Mouse (Mus musculus): Measurements from ENCODE around the gene Snx30.

Gene Snx30

DNA sequence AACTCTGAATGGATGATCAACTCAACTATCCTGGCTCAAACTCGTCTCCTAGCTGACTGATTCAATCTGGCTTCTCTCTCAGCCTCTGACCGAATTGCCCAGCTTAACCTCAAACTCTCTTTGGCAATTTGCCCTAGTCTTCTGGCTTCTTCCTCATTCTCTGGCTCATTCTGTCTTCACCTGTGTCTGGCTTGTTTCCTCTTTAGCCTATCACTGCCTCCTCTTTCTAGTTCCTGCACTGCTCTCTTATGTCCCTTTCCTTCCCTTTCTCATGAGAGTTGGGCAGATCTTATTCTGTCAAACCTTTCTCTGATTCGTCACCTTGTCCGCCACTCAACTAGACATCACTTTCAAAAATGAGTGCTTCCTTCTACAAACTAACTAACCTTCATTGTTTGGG is 16.5 kb downstream of the Snx30 start:
- peak; percentile 79 for DNase-seq (ENCODE audit: extremely low read depth, low read depth)

DNA sequence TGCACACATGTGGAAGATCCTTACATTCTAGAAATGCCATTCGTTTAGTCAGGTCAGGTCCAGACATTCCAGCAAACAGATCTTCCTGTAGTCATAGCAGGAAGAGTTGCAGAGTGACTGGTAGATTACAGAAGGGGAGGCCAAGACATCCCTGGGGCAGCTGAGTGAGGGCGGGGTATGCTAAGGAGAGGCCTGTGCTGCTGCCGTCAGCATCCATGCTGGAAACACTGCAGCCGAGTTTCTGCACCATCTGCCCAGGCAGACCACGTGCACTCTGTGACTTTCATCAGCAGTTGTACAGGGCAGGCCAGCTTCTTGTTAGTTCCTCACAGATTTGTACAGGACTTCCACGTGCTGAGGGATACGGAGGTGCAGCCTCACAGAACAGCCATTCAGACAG is 17.8 kb downstream of the Snx30 start:
- DNase-seq (ENCODE audit: extremely low read depth, low read depth): no peak

DNA sequence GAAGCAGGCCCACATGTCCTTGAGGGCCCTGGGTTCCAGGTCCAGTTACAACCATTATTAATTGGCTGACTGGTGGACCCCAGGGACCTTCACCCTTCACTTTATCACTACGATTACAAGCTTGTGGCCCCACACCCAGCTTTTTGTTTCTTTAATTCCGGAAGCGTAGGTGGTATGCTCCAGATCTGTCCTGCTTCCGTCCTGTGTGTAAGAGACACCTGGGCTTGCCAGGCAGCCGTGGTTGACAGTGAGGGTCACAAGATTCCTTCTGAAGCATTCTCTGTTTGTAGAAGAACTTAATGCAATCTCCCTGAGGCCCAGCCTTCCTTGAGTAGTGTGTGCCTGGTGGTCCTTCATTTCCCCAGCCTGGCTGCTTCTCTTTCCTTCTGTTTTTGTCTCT is 19.2 kb downstream of the Snx30 start:
- DNase-seq (ENCODE audit: extremely low read depth, low read depth): no peak

GRCm38 (mm10) chr4:59825634-59826033 is 20.0 kb downstream of the Snx30 start:
- no peak for DNase-seq (ENCODE audit: extremely low read depth, low read depth)

DNA sequence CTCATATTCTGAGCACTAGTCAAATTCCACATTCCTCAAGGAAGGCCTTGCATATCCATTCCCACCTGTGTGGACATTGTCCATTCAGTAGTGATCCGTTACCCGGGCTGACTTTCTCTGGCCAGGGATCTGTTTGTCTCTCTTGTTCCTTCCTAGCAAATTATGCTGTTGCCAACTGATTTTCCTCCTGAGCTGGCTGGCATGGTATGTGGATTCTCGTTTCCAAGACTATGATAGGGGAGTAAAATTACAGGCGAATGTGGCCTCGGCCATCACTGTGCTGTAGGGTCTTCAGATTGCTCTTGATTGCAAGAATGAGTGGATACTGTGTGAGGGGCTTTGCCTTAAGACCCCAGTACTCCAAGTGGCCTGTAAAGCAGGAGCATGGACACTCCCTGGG is 20.7 kb downstream of the Snx30 start:
- DNase-seq (ENCODE audit: extremely low read depth, low read depth): no peak

- DNase-seq (ENCODE audit: extremely low read depth, low read depth): no peak
These were observed 23.4 kb downstream of the Snx30 start for GRCm38 (mm10) chr4:59829072-59829471.

DNA sequence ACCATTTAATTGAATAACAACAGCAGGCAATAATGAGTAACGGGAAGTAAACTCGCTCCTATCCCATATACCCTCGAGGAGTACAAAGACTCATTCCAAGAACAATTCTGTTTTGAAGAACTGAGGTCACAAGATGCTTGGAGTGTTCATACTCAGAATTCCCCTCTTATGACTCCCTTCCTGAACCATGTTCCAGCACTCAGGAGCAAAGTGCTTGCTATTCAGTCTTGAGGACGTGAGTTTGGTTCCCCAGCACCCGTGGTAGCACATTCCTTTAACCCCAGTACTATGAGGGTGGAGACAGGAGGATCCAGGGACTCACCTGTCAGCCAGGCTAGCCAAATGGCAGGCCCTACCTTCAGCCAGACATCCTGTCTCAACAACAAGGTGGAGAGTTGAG is 25.4 kb downstream of the Snx30 start:
- DNase-seq (ENCODE audit: extremely low read depth, low read depth): no peak

- no peak for DNase-seq (ENCODE audit: extremely low read depth, low read depth)
These were observed 27.2 kb downstream of the Snx30 start for GRCm38 (mm10) chr4:59832810-59833209.

- no peak for DNase-seq (ENCODE audit: extremely low read depth, low read depth)
These were observed 32.0 kb downstream of the Snx30 start for GRCm38 (mm10) chr4:59837659-59838058.

- no peak for DNase-seq (ENCODE audit: extremely low read depth, low read depth)
These were observed 39.0 kb downstream of the Snx30 start for GRCm38 (mm10) chr4:59844460-59845244.

DNA sequence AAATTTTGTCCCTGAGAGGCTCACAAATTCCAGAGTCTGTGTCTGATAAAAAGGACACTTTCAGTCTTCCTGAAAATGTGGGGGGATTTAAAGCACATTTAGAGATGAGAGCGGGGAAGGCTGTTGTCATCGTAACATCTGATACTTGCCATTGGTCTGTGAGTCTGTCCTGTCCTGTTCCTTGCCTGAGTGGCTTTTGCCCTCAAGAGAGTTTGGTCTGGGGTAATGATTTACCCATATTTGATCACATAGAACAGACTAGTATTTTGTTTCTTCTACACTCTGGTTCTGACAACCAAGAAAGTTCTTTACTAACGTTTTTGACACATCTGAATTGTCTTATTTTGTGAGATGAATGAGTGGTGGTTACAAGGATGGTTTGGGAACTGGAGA is 39.6 kb downstream of the Snx30 start:
- DNase-seq (ENCODE audit: extremely low read depth, low read depth): no peak

DNA sequence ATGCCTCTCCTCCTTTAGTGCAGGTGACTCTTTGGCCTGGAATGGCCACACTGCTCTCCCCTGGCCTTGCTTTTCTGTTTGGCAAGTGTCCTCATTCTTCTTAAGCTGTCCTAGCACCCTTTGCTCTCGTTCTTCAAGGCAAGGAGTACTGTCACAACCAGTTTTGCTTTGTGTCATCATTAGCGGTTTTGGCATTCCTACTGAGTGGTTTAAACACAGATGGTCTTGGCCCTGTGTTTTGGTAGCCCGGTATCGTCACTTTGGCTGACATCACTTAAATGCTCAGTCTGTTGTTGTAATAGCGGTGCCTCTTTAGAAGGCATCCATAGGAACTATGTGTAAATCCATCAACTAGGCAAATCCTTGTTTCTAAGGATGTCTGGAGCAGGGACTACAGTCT is 41.8 kb downstream of the Snx30 start:
- no peak for DNase-seq (ENCODE audit: extremely low read depth, low read depth)

- DNase-seq (ENCODE audit: extremely low read depth, low read depth): peak; percentile 32
These were observed 44.5 kb downstream of the Snx30 start for GRCm38 (mm10) chr4:59850181-59850580.

DNA sequence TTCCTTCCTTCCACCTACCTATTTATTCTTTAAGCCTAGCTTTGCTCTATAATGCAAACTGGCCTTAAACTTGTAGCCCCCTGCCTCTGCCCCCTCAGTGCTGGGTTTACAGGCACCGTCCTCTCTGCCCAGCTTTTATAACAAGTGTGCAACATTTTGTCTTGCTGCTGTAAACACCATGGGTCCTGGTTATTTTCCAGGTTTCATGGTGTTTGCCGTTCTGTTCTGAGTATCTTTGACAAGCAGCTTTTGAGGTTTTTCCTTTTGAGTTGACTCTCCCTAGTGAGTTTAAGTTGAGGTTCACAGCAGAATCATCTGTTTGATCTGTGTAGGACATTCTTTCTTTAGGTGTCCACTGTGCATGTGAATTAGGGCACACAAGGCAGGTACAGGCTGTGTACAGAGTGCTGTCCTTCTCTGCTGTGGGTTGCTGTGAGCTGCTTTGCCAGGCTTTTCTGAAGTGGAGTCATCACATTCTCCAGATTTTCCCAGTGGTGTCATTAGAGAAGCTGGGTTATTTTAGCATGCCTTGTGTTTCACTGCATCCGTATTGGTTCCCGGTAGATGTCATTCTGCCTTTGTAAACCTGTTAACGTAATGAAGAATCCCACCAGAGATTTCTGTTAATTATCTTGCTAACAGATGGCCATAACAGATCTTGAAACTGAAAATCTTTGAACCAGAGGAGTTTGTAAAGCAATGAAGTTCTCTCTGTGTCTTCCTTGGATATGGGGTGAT is 45.4 kb downstream of the Snx30 start:
- DNase-seq (ENCODE audit: extremely low read depth, low read depth): no peak

GRCm38 (mm10) chr4:59853155-59853554 is 47.5 kb downstream of the Snx30 start:
- no peak for DNase-seq (ENCODE audit: extremely low read depth, low read depth)

GRCm38 (mm10) chr4:59859693-59860425 is 54.2 kb downstream of the Snx30 start:
- DNase-seq (ENCODE audit: extremely low read depth, low read depth): no peak

- DNase-seq (ENCODE audit: extremely low read depth, low read depth): no peak
These were observed 54.8 kb downstream of the Snx30 start for GRCm38 (mm10) chr4:59860431-59860830.

DNA sequence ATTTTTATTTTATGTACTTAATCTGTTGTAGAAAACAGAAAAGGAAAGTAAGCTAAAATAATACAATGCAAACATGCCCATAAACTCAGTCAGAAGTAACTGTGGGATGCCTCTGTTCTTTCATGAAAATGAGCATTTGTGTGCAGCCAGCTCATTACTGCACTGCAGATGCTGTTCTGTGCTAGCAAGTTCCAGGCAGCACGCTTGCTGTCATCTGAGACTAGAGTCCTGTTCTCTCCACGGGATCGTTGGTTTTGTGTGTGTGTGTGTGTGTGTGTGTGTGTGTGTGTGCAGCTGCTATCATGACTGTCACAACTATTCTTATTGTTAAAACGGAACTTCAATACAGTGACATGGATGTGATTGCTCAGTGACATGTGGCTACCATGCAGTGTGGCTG is 56.2 kb downstream of the Snx30 start:
- DNase-seq (ENCODE audit: extremely low read depth, low read depth): no peak

DNA sequence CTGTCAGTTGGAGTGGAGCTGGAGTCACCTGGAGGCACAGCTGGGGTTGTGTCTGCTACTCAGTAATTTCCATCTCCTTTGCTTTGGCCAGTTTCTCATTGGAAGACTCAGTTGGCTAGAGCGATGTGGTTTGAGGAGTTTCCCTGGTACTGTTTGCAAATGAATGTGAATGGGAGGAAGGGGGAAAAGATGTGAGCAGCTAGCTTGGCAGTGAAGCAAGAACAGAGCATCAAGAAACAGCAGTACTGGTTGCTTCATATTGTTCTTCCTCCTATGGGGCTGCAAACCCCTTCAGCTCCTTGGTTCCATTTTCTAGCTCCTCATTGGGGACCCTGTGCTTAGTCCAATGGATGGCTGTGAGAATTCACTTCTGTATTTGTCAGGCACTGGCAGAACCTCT is 56.7 kb downstream of the Snx30 start:
- DNase-seq (ENCODE audit: extremely low read depth, low read depth): no peak

DNA sequence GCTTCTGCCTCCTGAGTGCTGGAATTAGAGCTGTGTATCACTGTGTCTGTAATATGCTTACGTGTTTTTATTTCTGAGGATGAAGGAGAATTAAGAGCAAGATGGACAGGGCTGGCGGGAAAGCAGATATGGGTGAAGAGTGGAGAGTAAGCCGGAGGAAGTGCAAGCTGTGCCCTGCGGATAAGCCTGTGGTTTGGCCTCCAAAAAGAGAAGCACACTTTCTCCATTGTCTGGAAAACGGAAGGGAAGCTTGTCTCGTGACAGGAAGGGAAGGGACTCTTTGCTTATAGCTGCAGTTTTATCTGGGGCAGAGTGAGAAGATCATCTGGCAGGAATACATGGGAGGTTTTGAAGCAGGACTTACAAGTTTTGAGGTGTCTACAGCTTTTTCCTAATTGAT is 58.2 kb downstream of the Snx30 start:
- peak; percentile 97 for DNase-seq (ENCODE audit: extremely low read depth, low read depth)

DNA sequence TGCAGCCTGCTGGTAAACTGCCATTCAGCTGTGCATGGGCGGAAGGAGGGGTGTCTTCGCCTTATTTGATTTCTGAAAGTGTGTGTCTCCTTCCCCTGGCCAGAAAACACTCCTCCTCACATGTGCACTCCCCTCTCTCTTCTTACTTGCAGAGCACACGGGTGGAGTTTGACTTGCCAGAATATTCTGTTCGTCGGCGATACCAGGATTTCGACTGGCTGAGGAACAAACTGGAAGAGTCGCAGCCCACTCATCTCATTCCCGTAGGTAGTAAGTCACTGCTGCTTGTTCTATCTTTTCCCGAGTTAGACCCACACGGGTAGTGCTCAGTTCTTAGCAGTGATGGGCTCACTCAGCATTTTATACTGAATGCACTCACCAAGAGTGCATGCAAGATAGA is 62.4 kb downstream of the Snx30 start:
- no peak for DNase-seq (ENCODE audit: extremely low read depth, low read depth)

DNA sequence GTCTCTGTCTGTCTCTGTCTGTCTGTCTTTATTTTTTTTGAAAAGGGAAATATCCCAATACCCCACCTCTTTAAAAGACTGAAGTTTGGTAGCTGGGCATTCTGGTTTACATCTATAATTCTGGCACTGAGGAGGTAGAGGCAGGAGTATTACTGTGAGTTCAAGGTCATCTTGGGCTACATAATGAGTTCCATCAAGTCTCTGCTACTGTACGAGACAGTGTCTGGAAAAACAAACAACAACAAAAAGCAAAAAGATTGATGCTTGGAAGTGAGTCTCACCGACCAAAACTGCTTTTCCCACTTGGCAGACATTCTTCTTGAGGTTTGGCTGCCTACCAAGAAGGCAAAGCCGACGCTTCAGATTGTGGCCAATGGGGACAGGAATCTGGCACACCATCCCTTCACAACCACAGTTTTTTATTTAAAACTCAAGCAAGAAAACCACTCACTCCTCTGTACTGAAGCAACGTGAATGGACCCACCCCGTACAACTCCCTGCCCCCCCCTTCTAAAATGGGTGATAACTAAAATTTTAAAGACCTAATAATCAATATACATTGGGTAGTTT is 63.9 kb downstream of the Snx30 start:
- no peak for DNase-seq (ENCODE audit: extremely low read depth, low read depth)
